Mouse (Mus musculus) macrophage (primary cell): ENCODE measurements around the gene Lpcat4. TPM values are rescaled to one million over a fixed set of nuclear protein-coding genes. Genes with fewer than 3 reads are reported as not detected.

Experiments used
- polyA plus RNA-seq: library from polyadenylated mRNA; stranded (reverse); fragments of 250-400 nt; gene quantifications from 3 replicates; pipeline ENCODE4 v1.2.4, GENCODE M21; 2018; ENCODE audit warnings: inconsistent platforms

Lpcat4 gene
- polyA plus RNA-seq, 1 experiment from 2014 or later = 1.3 TPM

Other genes starting within 250 kb of the Lpcat4 start
- gene Olfr1309, start 249.2 kb upstream of the Lpcat4 start, polyA plus RNA-seq = not detected in 3 replicates
- gene Olfr1310, start 226.8 kb upstream of the Lpcat4 start, polyA plus RNA-seq = not detected in 3 replicates
- gene Olfr1311, start 215.1 kb upstream of the Lpcat4 start, polyA plus RNA-seq = not detected in 3 replicates
- gene Olfr1312, start 189.2 kb upstream of the Lpcat4 start, polyA plus RNA-seq = not detected in 3 replicates
- gene Olfr1313, start 161.6 kb upstream of the Lpcat4 start, polyA plus RNA-seq = not detected in 3 replicates
- not detected in 3 replicates for gene Olfr1314, start 142.7 kb upstream of the Lpcat4 start, polyA plus RNA-seq
- not detected in 3 replicates for gene Olfr1315-ps1, start 124.0 kb upstream of the Lpcat4 start, polyA plus RNA-seq
- not detected in 3 replicates for gene Olfr1316, start 104.5 kb upstream of the Lpcat4 start, polyA plus RNA-seq
- gene Olfr1317, start 99.1 kb upstream of the Lpcat4 start, polyA plus RNA-seq = not detected in 3 replicates
- gene Olfr1318, start 85.3 kb upstream of the Lpcat4 start, polyA plus RNA-seq = not detected in 3 replicates
- gene Nutm1, start 19.8 kb downstream of the Lpcat4 start, polyA plus RNA-seq = not detected in 3 replicates
- 25.1 to 47.5 TPM (median 39.2 TPM) in 3 replicates for gene Nop10, start 22.5 kb downstream of the Lpcat4 start, polyA plus RNA-seq
- 52.8 to 66.8 TPM (median 65.3 TPM) in 3 replicates for gene Slc12a6, start 26.4 kb downstream of the Lpcat4 start, polyA plus RNA-seq
- 2.3 to 3.1 TPM (median 2.4 TPM) in 3 replicates for gene Gm21985, start 26.8 kb downstream of the Lpcat4 start, polyA plus RNA-seq
- gene Emc4, start 128.6 kb downstream of the Lpcat4 start, polyA plus RNA-seq = 56.0 to 89.0 TPM (median 56.6 TPM) in 3 replicates
- gene Katnbl1, start 139.7 kb downstream of the Lpcat4 start, polyA plus RNA-seq = 17.2 to 23.4 TPM (median 22.4 TPM) in 3 replicates
- gene Emc7, start 215.5 kb downstream of the Lpcat4 start, polyA plus RNA-seq = 17.8 to 28.1 TPM (median 22.4 TPM) in 3 replicates
- not detected in 3 replicates for gene Chrm5, start 241.3 kb downstream of the Lpcat4 start, polyA plus RNA-seq